Mouse (Mus musculus) lung, adult 2 months (tissue): ENCODE data around the gene Doc2b.

ENCODE experiments used
- CTCF ChIP-seq: fragments of 200-500 bp; IDR thresholded peaks from 2 replicates; pipeline ENCODE4 v1.5.1; 2011; ENCODE audit warnings: mild to moderate bottlenecking, low read length, control low read depth; ENCODE audit not compliant: insufficient read depth
- POLR2A ChIP-seq: fragments of 200-500 bp; IDR thresholded peaks from 2 replicates; pipeline ENCODE4 v1.6.1; 2011; ENCODE audit warnings: low read depth, mild to moderate bottlenecking, control low read depth, low read length, borderline replicate concordance; ENCODE audit errors: extremely low read depth

DNA sequence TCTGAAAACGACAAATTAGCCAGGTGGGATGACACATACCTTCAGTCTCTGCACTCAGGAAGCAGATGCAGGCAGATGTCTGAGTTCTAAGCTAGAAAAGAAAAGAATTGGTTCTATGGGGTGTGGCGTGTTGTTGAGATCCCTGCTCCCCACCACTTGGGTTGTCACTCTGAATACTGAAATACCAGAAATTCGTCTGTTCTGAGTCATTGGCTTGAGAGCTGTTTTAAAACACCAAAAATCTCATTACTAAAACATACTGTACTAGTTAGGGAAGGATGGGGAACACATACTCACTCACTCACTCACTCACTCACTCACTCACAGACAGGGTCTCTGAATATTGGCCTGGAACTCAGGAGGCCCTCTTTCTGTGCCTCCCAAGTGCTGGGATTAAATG lies 58.9 kb downstream of the Doc2b start:
- TF ChIP-seq POLR2A, result no peak
- TF ChIP-seq CTCF, result no peak
